Mouse (Mus musculus) embryonic facial prominence, embryonic 11.5 days (tissue): ENCODE measurements around the gene Gm3376. TPM values are rescaled to one million over a fixed set of nuclear protein-coding genes. Genes with fewer than 3 reads are reported as not detected.
"Not testable (repeated sequence)": the region's sequence is repeated elsewhere in the genome, so short reads cannot be mapped to it uniquely, and the experiment has no call there.

Source experiments
- ATAC-seq: fragments of 200-750 bp; cut with Nextera tagmentation; replicated peaks from 2 replicates; pipeline ENCODE4 v1.8.0; 2017; ENCODE audit warnings: low read depth; ENCODE audit not compliant: insufficient number of reproducible peaks, low FRiP score, low TSS enrichment
- DNase-seq: peaks from one replicate; pipeline ENCODE4 v3.0.0-alpha.2; 2015; ENCODE audit warnings: low spot score
- H3K27ac ChIP-seq: fragments of 300-500 bp; sonication (generic); replicated peaks from 2 replicates; pipeline ENCODE4 v1.5.1; 2014; ENCODE audit warnings: mild to moderate bottlenecking, low read depth, low read length, control low read depth
- H3K27me3 ChIP-seq: fragments of 300-500 bp; sonication (generic); 2 replicates; pipeline ENCODE4 v1.6.1; 2014; ENCODE audit warnings: mild to moderate bottlenecking, low read length, moderate library complexity, mixed read lengths; ENCODE audit not compliant: control insufficient read depth, insufficient read depth
- H3K36me3 ChIP-seq: fragments of 300-500 bp; sonication (generic); replicated peaks from 2 replicates; pipeline ENCODE4 v1.6.1; 2014; ENCODE audit warnings: low read depth, mild to moderate bottlenecking, low read length, moderate library complexity, mixed read lengths; ENCODE audit not compliant: control insufficient read depth, insufficient read depth
- H3K4me1 ChIP-seq: fragments of 300-500 bp; sonication (generic); 2 replicates; pipeline ENCODE4 v1.6.1; 2014; ENCODE audit warnings: low read length, mixed read lengths; ENCODE audit not compliant: control insufficient read depth, insufficient read depth
- H3K4me2 ChIP-seq: fragments of 300-500 bp; sonication (generic); 2 replicates; pipeline ENCODE4 v1.6.1; 2014; ENCODE audit warnings: low read depth, mild to moderate bottlenecking, control low read depth, low read length, moderate library complexity
- H3K4me3 ChIP-seq: fragments of 300-500 bp; sonication (generic); 2 replicates; pipeline ENCODE4 v1.5.1; 2014; ENCODE audit warnings: low read depth, low read length, control low read depth
- H3K9ac ChIP-seq: fragments of 300-500 bp; sonication (generic); replicated peaks from 2 replicates; pipeline ENCODE4 v1.6.1; 2014; ENCODE audit warnings: mild to moderate bottlenecking, control low read depth, low read length
- H3K9me3 ChIP-seq: fragments of 300-500 bp; sonication (generic); replicated peaks from 2 replicates; pipeline ENCODE4 v1.6.1; 2016; ENCODE audit warnings: mild to moderate bottlenecking, low read length, inconsistent platforms, mixed read lengths; ENCODE audit not compliant: control insufficient read depth
- WGBS: fragments of 180-500 bp; shearing (Covaris S2); extraction: QIAGEN DNeasy Blood & Tissue Kit; methylation state at CpG from one replicate; pipeline ENCODE4 v1.1.7; 2014; 5-methylcytosine and 5-hydroxymethylcytosine counted together
- polyA plus RNA-seq: library from polyadenylated mRNA; unstranded; fragments of >200 nt; fragmentation: Nextera tagmentation; extraction: Ambion mirVana; gene quantifications from 2 replicates; pipeline ENCODE4 v1.2.1, GENCODE M21; 2014

Gm3376 gene
- polyA plus RNA-seq, result not detected in 2 replicates

DNA sequence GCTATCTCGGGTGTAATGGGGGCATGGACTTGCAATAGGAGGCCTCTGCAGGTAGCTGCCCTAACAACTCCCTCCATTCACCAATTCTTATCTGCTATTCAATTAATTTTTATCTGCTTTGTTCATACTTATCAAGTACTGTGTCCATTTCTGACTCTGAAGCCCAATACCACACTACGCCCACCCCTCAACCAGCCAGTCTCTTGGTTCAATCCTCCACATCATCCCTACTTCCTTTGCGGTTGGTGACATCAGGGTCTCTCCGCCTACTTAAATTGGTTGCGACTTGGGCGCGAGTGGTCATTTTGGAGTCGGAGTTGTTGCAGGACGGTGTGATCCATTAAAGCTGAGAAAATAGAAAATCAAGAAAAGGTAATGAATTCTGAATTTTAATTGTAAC lies at the start of gene Gm3376:
Gm3376 (plus strand) TSS at position 301 of the 400 bp plus-strand sequence.
- H3K27me3 ChIP-seq, DNase-seq, H3K27ac ChIP-seq, H3K4me3 ChIP-seq, H3K9me3 ChIP-seq, ATAC-seq, H3K36me3 ChIP-seq, H3K9ac ChIP-seq, H3K4me2 ChIP-seq, H3K4me1 ChIP-seq: not testable (repeated sequence)
- no CpG with 5 or more reads among the region's 9 CpGs for WGBS
